Mouse (Mus musculus): ENCODE data around the gene Mrps35. TPM values are rescaled to one million over a fixed set of nuclear protein-coding genes. Genes with fewer than 3 reads are reported as not detected.

Gene Mrps35
- total RNA-seq, 1 experiment from 2014 or later, result 143 TPM

DNA sequence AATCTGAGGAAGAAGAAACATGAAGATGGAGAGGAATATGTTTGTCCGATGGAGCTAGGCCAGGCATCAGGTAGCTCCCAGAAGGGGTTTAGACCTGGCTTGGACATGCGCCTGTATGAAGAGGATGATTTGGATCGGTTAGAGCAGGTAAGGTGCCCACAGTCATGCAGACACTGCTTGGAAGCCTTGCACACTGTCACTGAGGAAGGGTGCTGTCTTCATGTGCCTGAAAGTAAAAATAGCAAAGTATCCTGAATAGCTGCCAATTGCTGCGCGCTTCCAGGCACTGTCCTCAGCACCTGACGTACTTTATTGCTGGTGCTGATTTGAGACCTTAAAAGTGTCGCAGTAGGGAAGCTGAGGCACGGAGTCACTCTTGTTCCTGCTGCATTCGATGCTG, 13.0 kb upstream of the Mrps35 start:
- no peak for DNase-seq

- DNase-seq, result no peak
Measured at GRCm38 (mm10) chr6:147030096-147030885, 12.3 kb upstream of the Mrps35 start.

GRCm38 (mm10) chr6:147032303-147032925, 10.2 kb upstream of the Mrps35 start, which contains the start of gene Rep15:
TSS of gene Rep15 (plus strand) at chr6:147032584.
- no peak for DNase-seq

- DNase-seq, result no peak
Measured at GRCm38 (mm10) chr6:147043633-147044032, 1.1 kb downstream of the Mrps35 start.

- no peak for DNase-seq
Measured at GRCm38 (mm10) chr6:147049239-147049805, 6.8 kb downstream of the Mrps35 start.

- DNase-seq, result no peak
Measured at GRCm38 (mm10) chr6:147051666-147052065, 9.1 kb downstream of the Mrps35 start.

DNA sequence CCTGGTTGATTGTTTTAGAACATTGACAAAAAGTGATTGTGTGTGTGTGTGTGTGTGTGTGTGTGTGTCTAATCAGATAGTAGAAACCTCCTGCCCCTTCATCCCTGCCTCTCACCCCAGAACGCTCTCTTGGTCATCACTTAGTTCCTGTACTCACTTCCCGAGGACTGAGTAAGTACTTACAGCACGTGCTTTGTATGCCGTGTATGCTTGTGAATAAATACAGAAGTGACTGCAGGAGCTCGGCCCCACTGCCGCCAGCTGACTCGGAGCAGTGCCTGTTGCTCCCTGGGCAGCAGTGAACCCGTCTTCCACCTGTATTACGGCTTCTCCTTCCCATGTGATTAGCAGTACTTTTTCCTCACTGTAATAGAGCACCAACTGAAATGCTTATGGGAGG, 9.9 kb downstream of the Mrps35 start:
- no peak for DNase-seq

DNA sequence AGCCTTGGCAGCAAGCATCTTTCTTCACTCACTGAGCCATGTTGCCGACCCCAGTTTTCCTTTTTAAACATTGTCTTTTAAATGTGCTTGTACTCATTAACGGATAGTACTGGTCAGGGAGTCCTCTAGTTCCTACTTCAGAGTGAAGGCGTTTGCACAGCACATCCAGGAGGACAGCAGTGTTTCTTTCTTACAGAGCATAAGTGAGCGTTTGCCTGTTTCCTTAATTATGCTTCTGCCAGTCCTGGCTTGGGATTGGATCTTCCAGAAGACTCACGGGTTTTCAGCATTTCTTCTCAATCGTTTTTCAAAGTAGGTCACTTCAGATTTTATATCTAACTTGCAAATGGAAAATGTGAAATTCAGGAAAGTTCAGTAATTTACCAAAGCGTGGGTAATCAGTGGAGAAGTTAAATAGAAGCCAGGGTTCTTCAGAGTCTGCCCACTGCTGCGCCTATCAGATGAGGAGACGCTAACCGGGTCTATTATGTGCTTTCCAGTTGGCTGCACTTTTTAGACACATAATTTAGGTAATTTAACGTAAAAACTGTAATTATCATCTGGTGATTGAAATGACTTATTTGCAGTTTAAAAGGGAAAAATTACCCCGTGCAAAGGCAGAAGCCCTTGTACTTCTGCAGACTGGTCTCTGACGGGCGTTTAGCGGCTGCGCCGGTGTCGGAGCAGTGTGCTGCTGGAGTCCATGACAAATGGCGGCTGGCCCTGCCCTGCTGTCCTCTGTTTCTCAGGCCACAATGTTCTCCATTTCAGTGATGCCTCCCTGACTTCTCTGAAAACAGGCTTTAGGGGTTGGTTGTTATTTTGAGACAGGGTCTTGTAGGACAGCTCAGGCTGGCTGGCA, 11.5 kb downstream of the Mrps35 start:
- no peak for DNase-seq

- DNase-seq, result no peak
Measured at GRCm38 (mm10) chr6:147055374-147055977, 12.9 kb downstream of the Mrps35 start.

- DNase-seq, result peak; percentile 9
Measured at GRCm38 (mm10) chr6:147059326-147059725, 16.8 kb downstream of the Mrps35 start.

- no peak for DNase-seq
Measured at GRCm38 (mm10) chr6:147061630-147062029, 19.1 kb downstream of the Mrps35 start.

GRCm38 (mm10) chr6:147062034-147062433, 19.5 kb downstream of the Mrps35 start:
- DNase-seq, result no peak

DNA sequence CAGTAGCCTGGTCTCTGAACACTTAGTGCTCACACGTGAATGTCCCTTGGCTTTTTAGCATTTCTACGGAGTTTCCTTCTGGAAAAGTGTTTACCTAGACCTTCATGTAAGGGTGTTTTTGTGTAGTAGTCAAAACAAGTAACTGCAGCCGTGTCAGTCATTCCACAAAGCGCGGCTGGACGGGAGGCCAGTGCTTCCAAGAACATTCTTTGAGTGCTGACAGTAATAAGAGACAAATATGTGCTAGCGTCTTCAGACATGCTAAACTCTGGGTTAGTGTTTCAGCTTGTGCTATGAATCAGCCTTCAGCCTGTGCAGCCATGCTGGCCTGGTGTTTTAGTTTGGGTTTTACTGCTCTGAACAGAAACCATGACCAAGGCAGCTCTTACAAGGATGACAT, 20.1 kb downstream of the Mrps35 start:
- no peak for DNase-seq

- peak; percentile 25 for DNase-seq
Measured at GRCm38 (mm10) chr6:147064226-147064943, 21.8 kb downstream of the Mrps35 start.

GRCm38 (mm10) chr6:147064944-147065261, 22.3 kb downstream of the Mrps35 start:
- peak; percentile 69 for DNase-seq

- no peak for DNase-seq
Measured at GRCm38 (mm10) chr6:147075808-147076387, 33.3 kb downstream of the Mrps35 start.

- DNase-seq, result no peak
Measured at GRCm38 (mm10) chr6:147076878-147077277, 34.3 kb downstream of the Mrps35 start.

DNA sequence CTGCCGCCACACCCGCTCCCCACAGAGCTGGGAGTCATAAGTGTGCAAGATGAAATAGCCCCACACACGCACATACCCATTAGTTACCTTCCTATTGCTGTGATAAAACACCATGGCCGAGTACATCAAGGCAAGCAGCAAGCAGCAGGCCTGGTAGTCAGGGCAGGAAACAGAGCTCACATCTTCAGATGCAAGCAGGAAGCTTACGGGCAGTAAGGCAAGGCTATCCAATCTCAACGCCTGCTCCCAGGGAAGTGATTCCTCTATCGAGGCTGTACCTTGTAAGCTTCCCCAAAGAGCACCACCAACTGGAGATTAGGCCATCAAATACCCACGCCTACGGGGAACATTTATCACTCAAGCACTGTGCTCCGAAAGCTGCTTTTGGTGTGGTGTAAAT, 37.4 kb downstream of the Mrps35 start:
- no peak for DNase-seq

- no peak for DNase-seq
Measured at GRCm38 (mm10) chr6:147085398-147086040, 43.0 kb downstream of the Mrps35 start.

- peak; percentile 50 for DNase-seq
Measured at GRCm38 (mm10) chr6:147086594-147087225, 44.1 kb downstream of the Mrps35 start, which contains the start of gene Mansc4. TSS of gene Mansc4 (minus strand) at chr6:147087032.

All from adrenal gland, postnatal 14 days (tissue).